Mouse (Mus musculus) small intestine, adult 2 months (tissue): ENCODE results near the gene Fzr1. TPM values are rescaled to one million over a fixed set of nuclear protein-coding genes. Genes with fewer than 3 reads are reported as not detected.

ENCODE experiments used
- H3K27ac ChIP-seq: fragments of 200-500 bp; 2 replicates; pipeline ENCODE4 v1.5.1; 2012; ENCODE audit warnings: low read depth, low read length, control low read depth, inconsistent platforms; ENCODE audit not compliant: insufficient read depth
- H3K27me3 ChIP-seq: fragments of 200-500 bp; 2 replicates; pipeline ENCODE4 v1.6.1; 2012; ENCODE audit warnings: mild to moderate bottlenecking, moderate library complexity, low read length, inconsistent platforms; ENCODE audit not compliant: control insufficient read depth, insufficient read depth
- H3K36me3 ChIP-seq: fragments of 200-500 bp; 2 replicates; pipeline ENCODE4 v1.6.1; 2012; ENCODE audit warnings: mild to moderate bottlenecking, low read length, control low read depth, inconsistent platforms; ENCODE audit not compliant: control insufficient read depth, insufficient read depth
- H3K4me1 ChIP-seq: fragments of 200-500 bp; 2 replicates; pipeline ENCODE4 v1.6.1; 2012; ENCODE audit warnings: low read length, inconsistent platforms, mixed read lengths; ENCODE audit not compliant: control insufficient read depth, insufficient read depth, insufficient read length
- H3K4me3 ChIP-seq: fragments of 200-500 bp; 2 replicates; pipeline ENCODE4 v1.5.1; 2012; ENCODE audit warnings: low read depth, mild to moderate bottlenecking, control low read depth, inconsistent platforms, low read length, moderate library complexity
- CTCF ChIP-seq: fragments of 200-500 bp; IDR thresholded peaks from 2 replicates; pipeline ENCODE4 v1.5.1; 2012; ENCODE audit warnings: low read depth, mild to moderate bottlenecking, control low read depth, inconsistent platforms, low read length, moderate library complexity, mixed read lengths; ENCODE audit not compliant: insufficient replicate concordance, insufficient read length; ENCODE audit errors: extremely low read depth
- POLR2A ChIP-seq: fragments of 200-500 bp; IDR thresholded peaks from 2 replicates; pipeline ENCODE4 v1.6.1; 2012; ENCODE audit warnings: low read depth, mild to moderate bottlenecking, control low read depth, inconsistent platforms, low read length, moderate library complexity
- WGBS: fragments of 180-500 bp; shearing (Covaris S2); methylation state at CpG from one replicate; pipeline ENCODE4 v1.1.7; 2018; 5-methylcytosine and 5-hydroxymethylcytosine counted together
- polyA plus RNA-seq: library from polyadenylated mRNA; depleted of rRNA; stranded (reverse); fragments of >200 nt; gene quantifications from 2 replicates; pipeline ENCODE4 v1.2.3, GENCODE M21; 2012

The Fzr1 gene
- polyA plus RNA-seq, 1 experiment = 132 TPM

DNA sequence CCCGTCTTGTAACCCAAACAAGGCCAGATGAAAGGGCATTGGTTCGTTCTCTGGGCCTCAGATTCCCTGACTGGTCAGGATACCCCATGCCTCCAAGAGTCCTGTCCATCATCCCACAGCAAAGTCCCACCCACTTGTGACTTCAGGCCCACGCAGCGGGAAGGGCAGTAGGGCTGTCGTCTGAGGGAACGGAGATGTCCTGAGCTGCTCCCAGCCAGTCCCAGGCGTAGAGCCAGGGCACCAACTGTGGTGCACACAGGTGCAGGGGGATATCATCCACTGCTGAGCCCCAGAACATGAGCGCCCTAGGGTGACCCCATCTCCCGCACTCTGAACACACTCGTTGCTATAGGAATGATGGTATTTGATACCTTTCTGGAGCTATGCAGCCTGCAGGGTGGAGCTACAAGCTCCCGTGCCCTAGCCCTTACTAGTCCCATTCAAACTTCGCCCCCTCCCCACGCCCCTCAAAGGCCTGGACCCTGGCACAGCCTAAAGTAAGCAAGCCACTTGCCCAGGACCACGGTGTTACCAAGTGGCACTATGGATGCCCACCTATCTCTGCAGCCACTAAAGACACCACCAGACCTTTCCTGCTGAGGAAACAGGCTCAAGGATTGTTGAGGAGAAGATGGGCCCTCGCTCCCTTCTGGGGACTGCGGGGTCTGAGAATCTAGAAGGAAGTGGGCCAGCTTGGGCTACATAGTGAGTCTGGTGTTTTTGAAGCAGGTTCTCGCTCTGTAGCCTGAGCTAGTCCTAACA, 37.4 kb upstream of the Fzr1 start:
- Histone ChIP-seq H3K36me3 (no peaks in the 10 kb centered on the region; the same call in 1 of the 2 replicates), H3K4me1 (peaks cover 69% of the 10 kb centered on the region), H3K4me3 (no peak overlapping the region), H3K27me3 (no peaks in the 10 kb centered on the region), H3K27ac (peak overlapping the region; percentile 70)
- TF ChIP-seq CTCF = no peak
- TF ChIP-seq POLR2A = no peak
- WGBS = 48% methylated on average over 17 of the region's 17 CpGs

DNA sequence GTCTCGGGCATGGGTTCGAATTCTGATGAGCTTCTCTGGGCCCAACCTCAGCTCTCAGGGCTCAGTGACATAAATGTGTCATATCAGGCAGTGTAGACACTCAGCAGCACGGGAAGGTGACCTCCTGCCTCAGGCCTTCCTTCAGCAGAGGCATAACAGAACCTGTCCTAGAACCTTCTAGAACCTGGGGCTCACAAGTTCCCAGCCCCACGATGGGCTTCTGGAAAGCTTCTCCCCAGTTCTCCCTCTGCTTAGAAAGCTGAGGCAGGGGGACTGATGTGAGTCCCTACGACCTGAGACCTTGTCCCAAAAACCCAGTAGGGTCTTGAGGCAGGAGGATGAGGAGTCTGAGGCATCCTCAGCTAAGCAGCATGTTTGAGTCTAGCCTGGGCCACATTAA, 36.8 kb upstream of the Fzr1 start:
- Histone ChIP-seq H3K36me3 (no peaks in the 10 kb centered on the region; the same call in 1 of the 2 replicates), H3K4me3 (no peak overlapping the region), H3K27me3 (no peaks in the 10 kb centered on the region), H3K4me1 (peaks cover 74% of the 10 kb centered on the region), H3K27ac (peak overlapping the region; percentile 70)
- WGBS = 51% methylated on average over 5 of the region's 5 CpGs
- TF ChIP-seq CTCF (no peak), POLR2A (no peak)

DNA sequence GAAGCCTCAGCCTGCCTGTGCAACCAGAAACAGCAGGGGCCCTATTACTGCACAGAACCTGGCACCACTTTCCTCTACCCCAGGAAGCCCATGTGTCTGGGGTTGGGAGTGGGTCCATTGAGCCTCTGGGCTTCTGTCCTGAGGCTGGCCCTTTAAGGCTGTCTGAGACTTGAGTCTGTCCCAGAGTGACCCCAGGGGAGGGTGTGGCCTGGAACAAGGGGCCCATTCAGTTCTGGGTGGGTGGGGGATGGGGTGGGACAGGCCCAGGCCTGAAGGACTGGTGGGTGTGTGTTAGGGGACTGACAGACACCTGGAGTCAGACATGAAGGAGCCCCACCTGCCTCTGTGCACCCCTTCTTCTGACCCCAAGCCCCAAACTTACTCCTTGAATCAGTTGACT, 36.4 kb upstream of the Fzr1 start:
- no peaks in the 10 kb centered on the region; the same call in 1 of the 2 replicates for H3K36me3 ChIP-seq
- no peak overlapping the region for H3K4me3 ChIP-seq
- no peak for TF ChIP-seq CTCF
- no peak; the same call in 1 of the 2 replicates for TF ChIP-seq POLR2A
- no peaks in the 10 kb centered on the region for H3K27me3 ChIP-seq
- H3K27ac ChIP-seq = peak overlapping the region; percentile 75
- peaks cover 75% of the 10 kb centered on the region for H3K4me1 ChIP-seq

DNA sequence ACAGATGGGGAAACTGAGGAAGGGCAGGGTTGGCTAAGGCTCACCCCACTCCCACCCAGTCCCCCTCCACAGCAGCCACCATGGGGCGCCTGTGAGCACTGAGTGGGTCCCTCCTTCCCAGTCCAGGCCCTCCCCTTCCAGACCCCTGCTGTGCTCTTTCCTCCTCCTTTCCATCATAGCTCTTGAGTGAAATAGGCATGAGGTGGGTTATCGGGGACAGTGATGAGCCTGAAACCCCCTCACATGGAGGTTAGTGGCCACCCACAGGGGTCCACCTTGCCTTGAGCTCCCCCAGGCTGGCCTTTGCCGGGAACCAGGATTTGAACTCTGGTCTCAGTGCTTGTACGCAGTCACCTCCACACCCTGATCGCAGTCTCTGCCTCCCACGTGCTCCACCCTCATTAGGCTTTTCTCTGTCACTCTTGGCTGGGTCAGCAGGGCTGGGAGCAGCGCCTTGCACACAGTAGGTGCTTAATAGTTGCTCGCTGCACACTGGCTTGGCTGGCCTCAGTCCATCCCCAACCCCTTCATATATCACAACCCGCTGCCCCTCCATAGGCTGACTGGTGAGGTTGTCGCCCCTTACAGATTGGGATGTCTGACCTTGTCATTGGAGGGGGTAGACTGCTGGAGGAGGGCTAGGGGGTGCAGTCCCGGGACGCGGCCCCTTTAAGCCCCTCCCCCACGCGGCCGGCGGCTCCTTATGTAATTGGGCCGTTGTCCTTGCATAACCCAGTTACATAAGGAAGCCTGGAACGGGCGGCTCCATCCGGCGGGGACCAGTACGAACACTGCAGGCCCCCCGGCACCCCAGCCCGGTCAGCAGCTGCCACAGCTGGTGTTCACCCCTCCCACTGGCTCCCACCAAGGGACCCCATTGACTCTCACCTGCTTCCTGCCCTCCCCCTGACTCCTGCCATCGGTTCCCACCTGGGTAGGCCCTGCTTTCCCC, 35.3 kb upstream of the Fzr1 start:
- WGBS = 23% methylated on average over 26 of the region's 26 CpGs
- Histone ChIP-seq H3K27me3 (no peaks in the 10 kb centered on the region), H3K4me1 (peaks cover 75% of the 10 kb centered on the region), H3K27ac (peak overlapping the region; percentile 89), H3K36me3 (no peaks in the 10 kb centered on the region; the same call in 1 of the 2 replicates), H3K4me3 (peak overlapping the region; percentile 55)
- no peak for TF ChIP-seq CTCF
- TF ChIP-seq POLR2A = no peak

DNA sequence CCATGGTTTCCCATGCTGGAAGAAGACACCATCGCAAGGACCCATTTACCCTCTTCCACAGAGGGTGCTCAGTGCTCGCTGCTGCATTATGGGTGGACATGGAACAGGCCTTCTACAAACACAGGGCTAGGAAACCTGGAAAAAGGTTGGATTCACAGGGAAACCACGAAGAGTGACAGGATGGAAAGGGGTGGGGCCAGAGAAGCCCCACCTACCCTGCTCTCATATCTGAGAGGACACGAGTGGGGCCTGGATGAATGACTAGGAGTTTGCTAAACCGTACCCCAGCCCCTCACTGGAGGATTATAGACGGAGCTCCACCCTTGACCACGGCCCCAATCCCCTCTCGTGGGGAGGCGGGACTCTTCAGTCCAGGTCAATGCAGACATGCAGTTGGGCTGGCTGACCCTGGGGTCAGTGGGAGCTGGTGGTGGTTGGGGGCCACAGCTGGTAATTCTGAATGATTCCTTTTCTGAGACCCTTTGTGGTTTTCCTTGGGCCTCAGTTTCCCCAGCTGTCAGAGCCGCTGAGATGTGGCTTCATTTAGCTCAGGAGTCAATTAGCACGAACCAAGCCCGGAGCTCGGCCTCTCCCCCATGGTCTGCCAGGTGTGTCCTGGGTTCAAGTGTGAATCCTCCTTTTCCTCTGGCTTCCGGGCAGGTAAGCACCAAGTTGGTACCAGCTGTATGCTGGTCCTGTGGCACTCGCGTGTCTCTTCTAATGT, 34.4 kb upstream of the Fzr1 start:
- 71% methylated on average over 16 of the region's 16 CpGs for WGBS
- no peak for TF ChIP-seq POLR2A
- TF ChIP-seq CTCF = no peak
- H3K27me3 ChIP-seq = no peaks in the 10 kb centered on the region
- peak overlapping the region; percentile 78 for H3K27ac ChIP-seq
- no peak overlapping the region for H3K4me3 ChIP-seq
- H3K36me3 ChIP-seq = no peaks in the 10 kb centered on the region
- peaks cover 83% of the 10 kb centered on the region for H3K4me1 ChIP-seq

DNA sequence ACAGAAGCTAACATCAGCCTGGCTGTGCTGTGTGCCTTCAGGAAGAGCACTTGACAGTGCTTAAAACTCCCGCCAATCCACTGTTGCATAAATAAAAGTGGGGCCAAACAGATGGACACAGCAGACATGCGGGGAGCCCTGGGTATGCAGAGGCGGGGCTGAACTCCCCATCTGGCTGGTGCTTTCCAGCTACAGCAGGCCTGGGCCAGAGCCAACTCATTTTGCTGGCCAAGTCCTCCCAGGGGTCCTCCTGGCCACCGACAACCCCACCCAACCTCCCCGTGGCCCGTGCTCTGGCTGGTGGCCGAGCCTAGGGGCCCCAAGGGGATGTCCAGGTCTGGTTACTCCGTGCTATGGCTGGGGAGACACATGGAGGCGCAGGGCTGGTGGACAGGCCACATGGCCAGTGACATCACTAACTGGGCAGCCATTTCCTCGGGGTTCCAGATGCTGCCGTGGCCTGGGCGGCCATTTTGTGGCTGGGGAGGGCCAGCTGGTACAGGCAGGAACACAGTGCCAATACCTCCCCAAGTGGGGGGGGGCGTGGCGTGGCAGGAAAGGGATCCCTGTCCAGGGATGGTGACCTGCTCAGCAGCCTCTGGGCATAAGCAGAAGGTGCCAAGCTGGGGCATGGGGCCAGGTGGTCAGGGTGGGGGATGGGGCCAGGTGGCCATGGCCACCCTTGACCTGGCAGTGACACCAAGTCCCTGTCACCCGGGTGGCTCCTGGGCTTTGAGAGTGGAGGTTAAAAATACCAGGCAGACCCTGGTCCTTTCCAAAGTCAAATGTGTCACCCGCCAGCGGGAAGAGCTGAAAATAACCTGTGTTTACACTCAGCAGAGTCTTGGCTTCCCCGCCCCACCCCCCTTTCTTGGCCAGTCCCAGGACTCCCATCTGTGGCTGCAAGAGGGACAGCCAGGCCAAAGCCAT, 33.4 kb upstream of the Fzr1 start:
- 41% methylated on average over 18 of the region's 18 CpGs for WGBS
- Histone ChIP-seq H3K27me3 (no peaks in the 10 kb centered on the region), H3K36me3 (peaks cover 4% of the 10 kb centered on the region; the same call in 1 of the 2 replicates), H3K27ac (peak overlapping the region; percentile 78), H3K4me1 (peaks cover 79% of the 10 kb centered on the region), H3K4me3 (no peak overlapping the region)
- TF ChIP-seq CTCF = no peak
- no peak for TF ChIP-seq POLR2A
